ENCODE assay signal across 9 mouse cellular contexts in genomic region chr15:93251553-93252250, GRCm38 (mm10). TPM values are rescaled to one million over a fixed set of nuclear protein-coding genes. Genes with fewer than 3 reads are reported as not detected.
A peak's percentile ranks its signal among the peaks of the same experiment; 100 is the strongest.
DNase-seq lines count a peak whose midpoint lies in the region; ATAC-seq and TF ChIP-seq lines count a peak whose summit lies in the region.
"Had no signal": no experiment of that assay in that cellular context is flagged by ENCODE, and none has a peak within 500 bp of the region (broad histone marks: within the 10 kb centered on the region; RNA-seq: fewer than 3 reads in every experiment).

No protein-coding gene starts in this region.

- WGBS in spleen, adult 2 months: 67% methylated on average over 13 of the region's 13 CpGs
- WGBS in liver, embryonic 12.5 days (ENCODE audit: insufficient replicate concordance): 69% methylated on average over 13 of the region's 13 CpGs

- ATAC-seq in frontal cortex, adult (ENCODE audit: low TSS enrichment): peak; percentile 48
- 0 out of 2 replicates have a peak, but pooled peaks have one; percentile 30 for ATAC-seq in megakaryocyte, adult 5-6 weeks (ENCODE audit: poor library complexity, severe bottlenecking)
- ATAC-seq in liver, embryonic 12.5 days: no peak

- no peak overlapping the region for H3K4me3 ChIP-seq in spleen, adult 2 months (ENCODE audit: extremely low read depth, insufficient read depth, insufficient read length)
- H3K4me3 ChIP-seq in liver, embryonic 12.5 days: no peak overlapping the region

- no peak for TF ChIP-seq CTCF in spleen, adult 2 months (IDR thresholded peaks at IDR 0.05; ENCODE audit: extremely low read depth, insufficient read depth, insufficient read length, insufficient replicate concordance)

- H3K27ac ChIP-seq in spleen, adult 2 months (ENCODE audit: insufficient read depth, low read length): peak overlapping the region; percentile 60
- H3K27ac ChIP-seq in liver, embryonic 12.5 days: no peak overlapping the region
- H3K27ac ChIP-seq: macrophage had no signal

- H3K9me3 ChIP-seq in liver, embryonic 12.5 days (replicated peaks): no peaks in the 10 kb centered on the region

- no peak overlapping the region for H3K9ac ChIP-seq in liver, embryonic 12.5 days

- no peaks in the 10 kb centered on the region for H3K27me3 ChIP-seq in spleen, adult 2 months (ENCODE audit: control insufficient read depth, insufficient read depth, low read length)
- H3K27me3 ChIP-seq in liver, embryonic 12.5 days (replicated peaks): no peaks in the 10 kb centered on the region

- no peak for TF ChIP-seq POLR2A in spleen, adult 2 months (IDR thresholded peaks at IDR 0.05; ENCODE audit: low read depth, low read length)

- no peak for DNase-seq in frontal cortex, postnatal 25 days (ENCODE audit: low spot score in 2 of 2)
- DNase-seq in spleen, adult 2 months (ENCODE audit: low read depth in 1 of 2, low spot score in 2 of 2): peak in 1 of 2 experiments; percentile 22
- no peak for DNase-seq in spleen, adult 18-20 months
- DNase-seq in heart, postnatal 36 days: peak; percentile 27 to 38
- DNase-seq in adrenal gland, postnatal 10 days: no peak

- H3K4me1 ChIP-seq in spleen, adult 2 months (ENCODE audit: control insufficient read depth, insufficient read depth, insufficient read length): no peaks in the 10 kb centered on the region
- H3K4me1 ChIP-seq in liver, embryonic 12.5 days: peaks cover 4% of the 10 kb centered on the region; the same call in 1 of the 2 replicates

- H3K4me2 ChIP-seq in liver, embryonic 12.5 days: no peak overlapping the region

- intact Hi-C loops in heart, postnatal 36 days (cut with DNase I): no loop called here

- H3K36me3 ChIP-seq in spleen, adult 2 months (ENCODE audit: control insufficient read depth, insufficient read depth, low read length): peaks cover 16% of the 10 kb centered on the region
- peaks cover 74% of the 10 kb centered on the region for H3K36me3 ChIP-seq in liver, embryonic 12.5 days

RNA-seq across cellular contexts. Expression of gene Gxylt1, which starts 23.3 kb away (rescaled TPM):
- 2.7 TPM in 2 replicates for polyA plus RNA-seq in spleen, adult 2 months (2012; rRNA removed)
- total RNA-seq in heart, postnatal 36 days (2021): 10 to 100 TPM; 10.6 to 12.3 TPM
- total RNA-seq in megakaryocyte, adult 5-6 weeks (2015): 25.5 and 26.4 TPM in 2 replicates
- 38.9 and 50.1 TPM in 2 replicates for total RNA-seq in megakaryocyte, adult 5-6 weeks (2017)
- total RNA-seq in adrenal gland, postnatal 10 days (2021): 10 to 100 TPM; 22.5 to 26.8 TPM
- polyA plus RNA-seq in liver, embryonic 12.5 days (2016; fragmentation: Nextera tagmentation; extraction: Ambion mirVana): 7.6 and 7.7 TPM in 2 replicates

Comparison
In these comparisons a context has a peak if more than half of its experiments do, and no peak if none do; other contexts are left out.
1. DNase-seq: peak in heart, postnatal 36 days (2 of 2); none in frontal cortex, postnatal 25 days (0 of 2), spleen, adult 18-20 months (0 of 2) and adrenal gland, postnatal 10 days (single experiment).